Mouse (Mus musculus) lung, postnatal 0 days (tissue): ENCODE measurements around the gene Faf2. TPM values are rescaled to one million over a fixed set of nuclear protein-coding genes. Genes with fewer than 3 reads are reported as not detected.

Experiments
- ATAC-seq: fragments of 200-750 bp; cut with Nextera tagmentation; 2 replicates; pipeline ENCODE4 v1.8.0; 2017; ENCODE audit warnings: moderate library complexity
- DNase-seq: peaks from one replicate; pipeline ENCODE4 v3.0.0-alpha.2; 2016; ENCODE audit warnings: low spot score
- H3K27ac ChIP-seq: fragments of 300-500 bp; sonication (generic); 2 replicates; pipeline ENCODE4 v1.5.1; 2014; ENCODE audit warnings: antibody characterized with exemption, mild to moderate bottlenecking, low read length, mixed read lengths
- H3K27me3 ChIP-seq: fragments of 300-500 bp; sonication (generic); replicated peaks from 2 replicates; pipeline ENCODE4 v1.6.1; 2014; ENCODE audit warnings: low read length, mixed read lengths; ENCODE audit not compliant: insufficient read depth
- H3K36me3 ChIP-seq: fragments of 300-500 bp; sonication (generic); 2 replicates; pipeline ENCODE4 v1.6.1; 2014; ENCODE audit warnings: low read length, mixed read lengths; ENCODE audit not compliant: insufficient read depth
- H3K4me1 ChIP-seq: fragments of 300-500 bp; sonication (generic); 2 replicates; pipeline ENCODE4 v1.6.1; 2014; ENCODE audit warnings: antibody characterized with exemption, low read depth, low read length, mixed read lengths; ENCODE audit not compliant: insufficient read depth
- H3K4me2 ChIP-seq: fragments of 300-500 bp; sonication (generic); replicated peaks from 2 replicates; pipeline ENCODE4 v1.6.1; 2014; ENCODE audit warnings: low read depth, mild to moderate bottlenecking, low read length, moderate library complexity, mixed read lengths
- H3K4me3 ChIP-seq: fragments of 300-500 bp; sonication (generic); 2 replicates; pipeline ENCODE4 v1.5.1; 2014; ENCODE audit warnings: low read depth, low read length
- H3K9ac ChIP-seq: fragments of 300-500 bp; sonication (generic); replicated peaks from 2 replicates; pipeline ENCODE4 v1.6.1; 2014; ENCODE audit warnings: low read depth, mild to moderate bottlenecking
- H3K9me3 ChIP-seq: fragments of 300-500 bp; sonication (generic); 2 replicates; pipeline ENCODE4 v1.6.1; 2016; ENCODE audit warnings: low read length, mixed read lengths
- CTCF ChIP-seq: IDR thresholded peaks from 2 replicates; pipeline ENCODE4 v1.5.1; 2016; ENCODE audit warnings: antibody characterized with exemption, mild to moderate bottlenecking
- EP300 ChIP-seq: IDR thresholded peaks from 2 replicates; pipeline ENCODE4 v1.6.1; 2016; ENCODE audit warnings: antibody characterized with exemption, mild to moderate bottlenecking, control low read depth
- WGBS: fragments of 180-500 bp; shearing (Covaris S2); extraction: QIAGEN DNeasy Blood & Tissue Kit; methylation state at CpG from one replicate; pipeline ENCODE4 v1.1.7; 2014; 5-methylcytosine and 5-hydroxymethylcytosine counted together
- polyA plus RNA-seq: library from polyadenylated mRNA; unstranded; fragments of >200 nt; fragmentation: Nextera tagmentation; extraction: Ambion mirVana; gene quantifications from 2 replicates; pipeline ENCODE4 v1.2.1, GENCODE M21; 2015

Gene Faf2
- polyA plus RNA-seq, 1 experiment from 2014 or later = 53.7 TPM

GRCm38 (mm10) chr13:54629128-54629527 is 7.5 kb downstream of the Faf2 start:
- no peaks in the 10 kb centered on the region for H3K9me3 ChIP-seq
- no peak overlapping the region for H3K4me3 ChIP-seq
- WGBS = 43% methylated on average over 4 of the region's 4 CpGs
- ATAC-seq = peak; percentile 90
- no peaks in the 10 kb centered on the region for H3K4me1 ChIP-seq
- no peaks in the 10 kb centered on the region for H3K27me3 ChIP-seq
- H3K27ac ChIP-seq = peak overlapping the region; percentile 6; the same call in 1 of the 2 replicates
- H3K4me2 ChIP-seq = no peak overlapping the region
- TF ChIP-seq CTCF (no peak), EP300 (peak; percentile 44; the same call in 1 of the 2 replicates)
- DNase-seq = peak; percentile 95
- no peak overlapping the region for H3K9ac ChIP-seq
- H3K36me3 ChIP-seq = no peaks in the 10 kb centered on the region

- Histone ChIP-seq H3K27ac (no peak overlapping the region), H3K4me2 (no peak overlapping the region), H3K9me3 (no peaks in the 10 kb centered on the region), H3K27me3 (no peaks in the 10 kb centered on the region), H3K4me1 (no peaks in the 10 kb centered on the region), H3K9ac (no peak overlapping the region), H3K4me3 (no peak overlapping the region), H3K36me3 (no peaks in the 10 kb centered on the region)
- DNase-seq (peak; percentile 83), ATAC-seq (peak; percentile 80)
- WGBS = 37% methylated on average over 3 of the region's 3 CpGs
- TF ChIP-seq CTCF = no peak
- peak; percentile 40; the same call in 1 of the 2 replicates for TF ChIP-seq EP300
Measured at GRCm38 (mm10) chr13:54632731-54633277, 11.2 kb downstream of the Faf2 start.

GRCm38 (mm10) chr13:54635011-54635410 is 13.4 kb downstream of the Faf2 start:
- Histone ChIP-seq H3K4me2 (no peak overlapping the region), H3K9me3 (no peaks in the 10 kb centered on the region), H3K36me3 (0 out of 2 replicates have a peak, but pooled peaks cover 8% of the 10 kb centered on the region), H3K27me3 (no peaks in the 10 kb centered on the region), H3K27ac (no peak overlapping the region), H3K9ac (no peak overlapping the region), H3K4me1 (no peaks in the 10 kb centered on the region), H3K4me3 (no peak overlapping the region)
- ATAC-seq (no peak), DNase-seq (no peak)
- WGBS = 100% methylated on average over 3 of the region's 3 CpGs
- TF ChIP-seq CTCF (no peak), EP300 (no peak)

GRCm38 (mm10) chr13:54650461-54650860 is 28.9 kb downstream of the Faf2 start:
- Histone ChIP-seq H3K9ac (no peak overlapping the region), H3K9me3 (no peaks in the 10 kb centered on the region), H3K4me1 (no peaks in the 10 kb centered on the region), H3K27me3 (no peaks in the 10 kb centered on the region), H3K4me3 (no peak overlapping the region), H3K36me3 (peaks cover 65% of the 10 kb centered on the region), H3K4me2 (no peak overlapping the region), H3K27ac (no peak overlapping the region)
- no peak for DNase-seq
- no peak for ATAC-seq
- TF ChIP-seq CTCF (no peak), EP300 (no peak)
- WGBS = 95% methylated on average over 3 of the region's 3 CpGs

GRCm38 (mm10) chr13:54660877-54661276 is 39.3 kb downstream of the Faf2 start:
- TF ChIP-seq EP300 (no peak), CTCF (no peak)
- DNase-seq (no peak), ATAC-seq (no peak)
- 51% methylated on average over 5 of the region's 5 CpGs for WGBS
- H3K9me3 ChIP-seq = no peaks in the 10 kb centered on the region
- H3K36me3 ChIP-seq = peaks cover 33% of the 10 kb centered on the region; the same call in 1 of the 2 replicates
- no peak overlapping the region for H3K27ac ChIP-seq
- H3K9ac ChIP-seq = no peak overlapping the region
- no peaks in the 10 kb centered on the region for H3K27me3 ChIP-seq
- H3K4me3 ChIP-seq = no peak overlapping the region
- no peak overlapping the region for H3K4me2 ChIP-seq
- no peaks in the 10 kb centered on the region for H3K4me1 ChIP-seq

GRCm38 (mm10) chr13:54661358-54661757 is 39.8 kb downstream of the Faf2 start:
- Histone ChIP-seq H3K4me2 (no peak overlapping the region), H3K4me3 (no peak overlapping the region), H3K4me1 (no peaks in the 10 kb centered on the region), H3K27me3 (no peaks in the 10 kb centered on the region), H3K9ac (no peak overlapping the region), H3K36me3 (peaks cover 28% of the 10 kb centered on the region; the same call in 1 of the 2 replicates), H3K9me3 (no peaks in the 10 kb centered on the region), H3K27ac (no peak overlapping the region)
- TF ChIP-seq CTCF (no peak), EP300 (no peak)
- ATAC-seq (peak; percentile 43; the same call in 1 of the 2 replicates), DNase-seq (peak; percentile 30)
- 72% methylated on average over 12 of the region's 12 CpGs for WGBS
